Mouse (Mus musculus) heart, adult 9 months (tissue): ENCODE data around the gene Acot3.
A peak's percentile ranks its signal among the peaks of the same experiment; 100 is the strongest.

Experiments used
- DNase-seq, 2 experiments: peaks; one replicate each; pipeline ENCODE4 v3.0.0; 2022; ENCODE audit warnings: low spot score in 2 of 2

The Acot3 gene

DNA sequence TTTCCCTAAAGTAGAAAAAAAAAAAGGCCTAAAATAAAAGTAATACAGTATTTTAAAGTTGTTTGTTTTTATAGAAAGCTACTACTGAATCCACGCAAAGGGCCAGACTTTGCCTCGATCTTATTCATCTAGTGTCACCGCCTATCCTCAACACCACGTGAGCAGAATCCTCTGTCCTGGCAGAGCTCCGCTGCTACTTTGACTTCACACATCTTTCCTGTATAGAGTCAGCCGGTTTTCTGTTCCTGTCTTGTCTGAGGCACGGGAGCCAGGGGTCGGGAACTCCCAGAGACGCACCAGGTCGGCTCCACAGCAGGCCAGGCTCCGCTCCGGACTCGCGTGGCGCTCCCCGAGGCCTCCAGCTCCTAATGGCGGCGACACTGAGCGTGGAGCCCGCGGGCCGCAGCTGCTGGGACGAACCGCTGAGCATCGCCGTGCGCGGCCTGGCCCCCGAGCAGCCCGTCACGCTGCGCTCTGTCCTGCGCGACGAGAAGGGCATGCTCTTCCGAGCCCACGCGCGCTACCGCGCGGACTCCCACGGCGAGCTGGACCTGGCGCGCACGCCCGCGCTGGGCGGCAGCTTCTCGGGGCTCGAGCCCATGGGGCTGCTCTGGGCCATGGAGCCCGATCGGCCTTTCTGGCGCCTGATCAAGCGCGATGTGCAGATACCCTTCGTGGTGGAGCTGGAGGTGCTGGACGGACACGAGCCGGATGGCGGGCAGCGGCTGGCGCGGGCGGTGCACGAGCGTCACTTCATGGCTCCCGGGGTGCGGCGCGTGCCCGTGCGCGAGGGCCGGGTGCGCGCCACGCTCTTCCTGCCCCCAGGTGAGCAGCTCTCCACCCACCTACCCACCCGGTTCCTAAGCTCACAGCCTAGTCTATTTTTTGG is 48.9 kb downstream of the Acot3 start, which contains the start of gene Acot6:
TSS of gene Acot6 (plus strand) at position 51 of the 889 bp plus-strand sequence.
- DNase-seq: peak; percentile 29 to 35

DNA sequence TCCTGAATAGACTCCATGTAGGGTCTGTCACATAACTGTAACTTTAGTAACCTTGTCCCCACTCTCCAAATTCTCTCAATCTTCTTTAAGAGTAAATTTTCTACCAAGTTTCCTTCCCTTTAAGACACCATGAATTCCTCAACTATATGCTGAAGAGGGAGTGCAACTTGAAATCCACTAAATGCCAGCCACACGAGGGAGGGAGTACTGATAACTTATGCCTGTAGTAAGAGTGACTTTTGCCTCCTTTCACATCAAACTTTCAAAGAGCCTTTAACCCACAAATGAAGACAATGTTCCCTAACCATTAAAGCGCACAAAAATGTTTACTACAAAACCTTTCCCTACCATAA is 49.5 kb downstream of the Acot3 start:
- no peak for DNase-seq

- no peak for DNase-seq
Observed at GRCm38 (mm10) chr12:84107012-84107411, 55.1 kb downstream of the Acot3 start.

GRCm38 (mm10) chr12:84107692-84108091 is 55.7 kb downstream of the Acot3 start:
- no peak for DNase-seq

GRCm38 (mm10) chr12:84109924-84110323 is 58.0 kb downstream of the Acot3 start:
- no peak for DNase-seq
